Mouse (Mus musculus): ENCODE measurements around the gene Pm20d2. TPM values are rescaled to one million over a fixed set of nuclear protein-coding genes. Genes with fewer than 3 reads are reported as not detected.

The Pm20d2 gene
- total RNA-seq, 2 experiments from 2014 or later = 5.5 to 6.3 TPM

DNA sequence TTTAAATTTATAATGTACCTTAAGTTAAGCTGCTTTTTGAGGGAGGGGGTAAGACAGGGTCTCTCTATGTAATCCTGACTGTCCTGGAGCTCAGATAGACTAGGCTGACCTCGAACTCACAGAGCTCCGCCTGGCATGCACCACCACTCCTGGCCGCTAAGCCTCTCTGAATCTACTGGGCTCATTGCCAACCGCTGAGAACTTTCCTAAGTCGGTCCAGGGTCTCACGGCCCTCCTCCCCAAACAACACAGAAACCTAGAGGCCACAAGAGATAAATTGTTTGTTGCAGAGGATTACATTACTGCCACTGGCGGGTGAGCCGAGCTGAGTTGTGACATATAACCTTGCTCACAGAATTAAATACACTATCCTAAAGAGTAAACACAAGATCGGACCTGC is 1.4 kb downstream of the Pm20d2 start:
- peak; percentile 39 for TF ChIP-seq CTCF (IDR thresholded peaks at IDR 0.05)
- intact Hi-C loops (cut with DNase I) = no loop called here
- DNase-seq (ENCODE audit: extremely low spot score in 1 of 2, low spot score in 2 of 2) = no peak
- no peak overlapping the region for H3K4me3 ChIP-seq
- no peak overlapping the region for H3K27ac ChIP-seq

DNA sequence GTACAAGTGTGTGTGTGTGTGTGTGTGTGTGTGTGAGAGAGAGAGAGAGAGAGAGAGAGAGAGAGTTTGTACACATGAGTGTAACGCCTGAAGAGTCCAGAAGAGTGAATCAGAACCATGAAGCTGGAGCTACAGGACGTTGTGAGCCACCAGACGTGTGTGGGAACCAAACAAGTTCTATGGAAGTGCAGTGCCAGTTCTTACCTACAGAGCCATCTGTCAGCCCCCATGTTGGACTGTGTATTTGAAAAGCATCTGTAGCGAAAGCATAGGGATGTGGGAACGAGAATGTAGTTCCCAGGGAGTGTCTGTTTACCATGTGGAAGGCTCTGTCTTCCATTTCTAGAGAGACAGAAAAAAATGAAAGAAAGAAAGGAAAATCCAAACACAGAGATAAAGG is 6.1 kb downstream of the Pm20d2 start:
- no peak overlapping the region for H3K4me3 ChIP-seq
- intact Hi-C loops (cut with DNase I) = no loop called here
- no peak for DNase-seq (ENCODE audit: extremely low spot score in 1 of 2, low spot score in 2 of 2)
- no peak; the same call in 1 of the 2 replicates for TF ChIP-seq CTCF (IDR thresholded peaks at IDR 0.05)
- H3K27ac ChIP-seq = no peak overlapping the region

DNA sequence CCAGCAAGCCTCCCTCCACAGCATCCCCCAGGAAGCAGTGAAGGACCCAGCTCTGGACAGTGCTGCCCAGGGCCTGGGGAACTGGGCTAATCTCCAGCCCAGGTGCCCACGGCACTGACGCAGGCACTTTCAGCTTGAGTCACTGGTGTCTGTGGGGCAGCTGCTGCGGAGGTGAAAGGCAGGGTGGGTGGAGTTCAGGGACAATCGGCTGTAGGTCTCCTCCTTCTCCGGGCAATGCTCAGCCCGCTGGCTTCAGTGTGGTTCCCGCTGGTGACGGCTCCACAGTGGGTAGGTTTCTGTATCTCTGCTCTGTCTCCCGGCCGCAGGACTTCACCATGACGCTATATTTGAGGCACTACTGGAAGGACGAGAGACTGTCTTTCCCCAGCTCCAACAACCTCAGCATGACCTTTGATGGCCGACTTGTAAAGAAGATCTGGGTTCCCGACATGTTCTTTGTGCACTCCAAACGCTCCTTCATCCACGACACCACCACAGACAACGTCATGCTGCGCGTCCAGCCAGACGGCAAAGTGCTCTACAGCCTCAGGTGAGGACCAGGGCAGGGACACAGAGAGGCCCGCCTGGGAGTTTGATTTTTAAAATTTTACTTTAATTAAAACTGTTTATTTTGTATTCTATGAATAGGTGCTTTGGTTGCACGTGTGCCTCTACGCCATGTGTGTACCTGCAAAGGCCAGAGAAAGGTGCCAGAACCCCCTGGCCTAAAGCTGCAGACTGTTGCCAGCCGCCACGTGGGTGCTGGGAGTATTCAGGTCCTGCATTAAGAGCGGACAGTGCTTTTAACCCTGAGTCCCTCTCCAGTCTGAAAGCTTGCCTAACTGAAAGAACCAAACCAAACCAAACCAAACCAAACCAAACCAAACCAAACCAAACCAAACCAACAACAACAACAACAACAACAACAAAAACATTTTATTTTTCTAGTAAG is 37.2 kb downstream of the Pm20d2 start:
- no peak overlapping the region for H3K4me3 ChIP-seq
- TF ChIP-seq CTCF (IDR thresholded peaks at IDR 0.05) = no peak
- intact Hi-C loops (cut with DNase I) = no loop called here
- no peak for DNase-seq (ENCODE audit: extremely low spot score in 1 of 2, low spot score in 2 of 2)
- no peak overlapping the region for H3K27ac ChIP-seq

DNA sequence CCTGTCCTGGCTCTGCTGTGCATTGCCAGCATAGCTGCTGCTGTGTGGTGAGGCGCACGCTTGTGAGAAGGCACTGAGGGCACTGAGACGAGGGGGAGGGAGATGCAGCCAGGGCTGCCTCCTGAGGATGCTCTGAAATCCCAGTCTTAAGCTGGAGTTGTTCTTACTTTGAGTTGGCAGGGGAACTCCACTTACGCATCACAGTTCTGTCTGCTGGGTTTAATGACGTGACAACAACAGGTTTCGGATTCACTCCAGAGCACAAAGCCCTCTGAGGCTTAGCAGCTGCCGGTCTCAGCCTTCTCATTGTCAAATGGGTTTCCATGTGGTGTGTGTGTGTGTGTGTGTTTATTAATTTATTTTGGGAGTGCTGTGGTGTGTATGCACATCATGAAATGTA is 40.4 kb downstream of the Pm20d2 start:
- no peak for TF ChIP-seq CTCF (IDR thresholded peaks at IDR 0.05)
- intact Hi-C loops (cut with DNase I) = loop anchor here (5.0 kb wide), 1 partner anchor 53 kb away; no protein-coding TSS in a partner anchor
- Histone ChIP-seq H3K27ac (no peak overlapping the region), H3K4me3 (no peak overlapping the region)
- no peak for DNase-seq (ENCODE audit: extremely low spot score in 1 of 2, low spot score in 2 of 2)

DNA sequence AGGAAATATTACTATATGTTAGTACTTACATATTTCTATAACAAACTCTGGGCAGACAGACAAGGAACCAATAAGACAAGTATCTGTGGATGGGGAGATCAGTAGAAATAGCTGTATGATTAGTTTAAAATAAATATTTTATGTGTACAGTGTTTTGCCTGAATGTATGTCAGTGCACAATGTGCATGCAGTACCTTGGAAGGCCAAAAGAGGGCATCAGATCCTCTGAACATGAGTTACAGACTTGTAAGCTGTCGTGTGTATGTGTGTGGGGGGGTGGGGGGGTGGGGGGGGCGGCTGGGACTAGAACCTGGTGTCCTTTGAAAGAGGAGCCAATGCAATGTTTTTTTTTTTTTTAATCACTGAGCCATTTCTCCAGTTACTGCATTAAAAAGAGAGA is 41.7 kb downstream of the Pm20d2 start:
- H3K27ac ChIP-seq = no peak overlapping the region
- TF ChIP-seq CTCF (IDR thresholded peaks at IDR 0.05) = peak; percentile 51
- intact Hi-C loops (cut with DNase I) = loop anchor here (1.0 to 5.0 kb wide), 2 partner anchors 54 to 145 kb away; no protein-coding TSS in a partner anchor
- no peak overlapping the region for H3K4me3 ChIP-seq
- DNase-seq (ENCODE audit: extremely low spot score in 1 of 2, low spot score in 2 of 2) = no peak

DNA sequence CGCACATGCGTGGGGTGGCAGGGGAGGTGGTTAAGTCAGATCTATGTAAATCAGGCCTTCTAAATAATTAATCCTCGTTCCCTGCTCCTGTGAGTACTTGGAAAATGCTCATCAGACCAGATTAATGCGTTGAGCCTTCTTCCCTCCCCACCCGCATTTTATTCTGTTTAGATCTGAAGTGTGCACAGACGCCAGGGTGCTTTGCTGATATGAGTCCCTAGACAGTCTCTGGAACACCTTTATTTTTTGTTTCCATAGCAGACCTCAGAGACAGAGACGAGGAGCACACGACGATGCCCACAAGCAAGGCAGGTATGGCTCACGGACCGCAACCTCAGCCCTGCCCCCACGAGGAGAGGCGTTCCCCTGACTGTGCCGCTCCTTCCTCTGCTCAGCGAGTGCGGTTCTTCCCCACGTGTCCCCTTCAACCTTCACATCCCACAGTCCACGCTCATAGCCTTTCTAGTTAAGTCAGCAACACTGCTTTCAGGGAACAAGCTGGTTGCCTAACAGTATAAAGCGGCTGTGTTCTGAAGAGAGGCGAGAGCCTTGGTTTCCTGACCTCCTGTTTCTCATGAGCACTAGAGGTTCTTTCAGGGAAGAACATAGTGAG is 42.8 kb downstream of the Pm20d2 start:
- no peak overlapping the region for H3K4me3 ChIP-seq
- H3K27ac ChIP-seq = no peak overlapping the region
- TF ChIP-seq CTCF (IDR thresholded peaks at IDR 0.05) = no peak
- no peak for DNase-seq (ENCODE audit: extremely low spot score in 1 of 2, low spot score in 2 of 2)
- intact Hi-C loops (cut with DNase I) = loop anchor here (5.0 kb wide), 1 partner anchor 56 kb away; no protein-coding TSS in a partner anchor

DNA sequence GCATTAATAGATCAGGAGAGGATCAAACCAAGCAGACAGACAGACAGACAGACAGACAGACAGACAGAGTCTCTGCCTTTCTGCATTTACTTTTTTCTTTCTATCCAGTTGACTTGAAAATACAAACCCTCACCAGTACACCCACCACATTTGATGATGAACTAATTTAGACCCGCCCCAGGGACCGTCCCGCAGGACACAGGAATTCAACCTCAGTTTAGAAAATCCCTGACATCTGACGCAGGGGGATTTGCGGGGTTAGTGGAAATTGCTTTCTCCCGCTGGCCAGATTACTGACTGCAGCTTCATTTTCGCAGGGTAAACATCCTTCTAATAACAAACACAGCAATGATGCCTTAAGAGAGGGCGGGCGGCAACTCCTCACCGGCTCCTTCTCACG is 57.3 kb downstream of the Pm20d2 start, which contains the start of gene Gabrr1:
Gabrr1 (plus strand) TSS at position 301 of the 400 bp plus-strand sequence.
- intact Hi-C loops (cut with DNase I) = no loop called here
- Histone ChIP-seq H3K27ac (no peak within 1 kb of the TSS), H3K4me3 (no peak within 1 kb of the TSS)
- no peak for TF ChIP-seq CTCF (IDR thresholded peaks at IDR 0.05)
- no peak for DNase-seq (ENCODE audit: extremely low spot score in 1 of 2, low spot score in 2 of 2)

DNA sequence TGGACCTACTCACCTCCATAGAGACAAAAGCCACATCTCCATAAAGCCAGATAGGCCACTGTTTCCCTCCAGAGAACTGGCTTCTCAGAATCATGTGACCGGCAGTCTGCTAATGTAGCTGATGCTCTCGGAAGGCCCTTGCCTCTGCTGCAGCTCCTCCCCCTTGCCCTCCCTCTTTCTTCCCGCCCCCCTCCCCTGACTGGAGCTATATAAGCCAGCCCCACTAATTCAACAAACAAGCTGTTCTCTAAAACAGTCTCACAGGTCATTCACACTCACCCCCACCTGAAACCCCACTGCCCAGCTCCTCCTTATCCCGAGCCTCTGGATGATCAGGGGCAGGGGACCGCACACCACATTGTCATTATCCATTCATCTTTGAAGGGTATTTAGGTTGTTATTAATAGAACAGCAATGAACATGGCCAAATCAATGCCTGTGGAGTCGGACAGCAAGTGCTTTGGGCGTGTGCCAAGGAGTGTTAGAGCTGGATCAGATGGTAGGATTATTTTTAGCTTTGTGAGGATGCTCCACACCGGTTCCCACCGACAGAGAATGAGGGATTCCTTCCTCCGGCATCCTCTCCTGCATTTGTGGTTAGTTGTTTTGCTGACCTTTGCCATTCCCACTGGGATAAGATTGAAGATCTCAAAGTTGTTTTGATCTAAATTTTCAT is 64.0 kb downstream of the Pm20d2 start:
- no peak overlapping the region for H3K4me3 ChIP-seq
- intact Hi-C loops (cut with DNase I) = loop anchor here (1.0 kb wide), 1 partner anchor 168 kb away; no protein-coding TSS in a partner anchor
- H3K27ac ChIP-seq = no peak overlapping the region
- no peak for TF ChIP-seq CTCF (IDR thresholded peaks at IDR 0.05)
- DNase-seq (ENCODE audit: extremely low spot score in 1 of 2, low spot score in 2 of 2) = no peak

DNA sequence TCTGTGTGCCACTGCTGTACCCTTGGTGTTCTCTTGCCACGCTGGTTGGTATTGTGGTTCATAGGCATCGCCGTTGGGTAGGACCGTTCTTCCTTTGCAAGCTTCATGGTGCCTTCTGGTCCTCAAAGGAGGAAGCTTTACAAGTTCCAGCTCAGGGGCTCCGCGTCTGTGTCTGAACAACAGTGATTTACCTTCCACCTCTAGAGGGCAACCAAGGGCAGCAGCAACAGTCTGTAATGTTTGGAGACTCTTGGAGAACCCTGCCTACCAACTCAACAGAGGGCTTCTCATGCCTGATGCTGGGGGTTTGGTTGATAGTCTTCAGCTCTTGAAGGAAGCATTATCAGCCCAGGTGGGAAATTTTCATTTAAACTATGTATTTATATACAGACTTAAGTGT is 65.0 kb downstream of the Pm20d2 start:
- no peak overlapping the region for H3K27ac ChIP-seq
- peak; percentile 70 for TF ChIP-seq CTCF (IDR thresholded peaks at IDR 0.05)
- intact Hi-C loops (cut with DNase I) = loop anchor here (5.0 kb wide), 1 partner anchor 83 kb away; the partner anchor contains the start of gene Srsf12

More for the DNA sequence above, 65.0 kb downstream of the Pm20d2 start:
- no peak overlapping the region for H3K4me3 ChIP-seq
- peak; percentile 35 to 38 for DNase-seq (ENCODE audit: extremely low spot score in 1 of 2, low spot score in 2 of 2)

Other genes with a start within 250 kb of the Pm20d2 start
- gene Ankrd6, start 238.9 kb downstream of the Pm20d2 start, total RNA-seq (2021) = 10 to 100 TPM; 51.6 to 54.5 TPM
- 10 to 100 TPM; 90.3 to 93.3 TPM for gene Rragd, start 206.7 kb downstream of the Pm20d2 start, total RNA-seq (2021)
- 100 to 1,000 TPM in 1 of 2 experiments, 10 to 100 TPM in 1; 99.7 to 105 TPM for gene Ube2j1, start 158.3 kb downstream of the Pm20d2 start, total RNA-seq (2021)
- gene Gabrr2, start 126.7 kb downstream of the Pm20d2 start, total RNA-seq (2021) = under 1 TPM; 0.34 to 0.37 TPM
- not detected for gene Gabrr1, start 57.2 kb downstream of the Pm20d2 start, total RNA-seq (2021)
- gene Srsf12, start 19.3 kb upstream of the Pm20d2 start, total RNA-seq (2021) = 10 to 100 TPM; 23.1 to 24.1 TPM
- gene Pnrc1, start 100.4 kb upstream of the Pm20d2 start, total RNA-seq (2021) = 100 to 1,000 TPM; 152 to 156 TPM
- gene Rngtt, start 120.6 kb upstream of the Pm20d2 start, total RNA-seq (2021) = 10 to 100 TPM; 27.3 to 29.2 TPM

All from left cerebral cortex, adult 2 months (tissue).